Mouse (Mus musculus) gastrocnemius, adult 8-10 months (tissue): ENCODE data around the gene Tmem19. TPM values are rescaled to one million over a fixed set of nuclear protein-coding genes. Genes with fewer than 3 reads are reported as not detected.
A peak's percentile ranks its signal among the peaks of the same experiment; 100 is the strongest.
"Not testable (repeated sequence)": the region's sequence is repeated elsewhere in the genome, so short reads cannot be mapped to it uniquely, and the experiment has no call there.

Experiments used
- DNase-seq, 2 experiments: peaks; one replicate each; pipeline ENCODE4 v3.0.0; 2022; ENCODE audit warnings: low spot score in 2 of 2
- total RNA-seq, 4 experiments: library from RNA; stranded (reverse); gene quantifications; 2 replicates each; pipeline ENCODE4 v1.2.4; 2022

Tmem19 gene
- total RNA-seq, 4 experiments from 2014 or later = 12.2 to 22.6 (median 14.9) TPM

DNA sequence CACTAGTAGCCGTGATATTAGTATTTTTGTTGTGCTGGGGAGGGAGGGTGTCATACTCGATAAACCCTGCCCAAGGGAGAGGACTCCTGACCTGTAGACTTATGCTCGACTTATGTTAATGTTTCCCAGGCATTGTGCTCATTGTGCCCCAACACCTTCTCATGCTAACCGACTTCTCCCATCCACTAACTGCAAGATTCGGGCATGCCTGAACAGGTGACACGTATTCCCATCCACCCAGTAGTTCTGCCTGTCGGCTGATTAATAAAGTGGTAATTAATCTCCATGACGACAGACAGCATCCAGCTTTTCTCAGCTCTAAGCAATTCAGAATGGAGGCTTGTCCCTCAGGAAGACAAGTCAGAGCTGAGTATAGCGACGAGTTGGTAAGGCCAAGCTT, 13.3 kb downstream of the Tmem19 start:
- no peak for DNase-seq

DNA sequence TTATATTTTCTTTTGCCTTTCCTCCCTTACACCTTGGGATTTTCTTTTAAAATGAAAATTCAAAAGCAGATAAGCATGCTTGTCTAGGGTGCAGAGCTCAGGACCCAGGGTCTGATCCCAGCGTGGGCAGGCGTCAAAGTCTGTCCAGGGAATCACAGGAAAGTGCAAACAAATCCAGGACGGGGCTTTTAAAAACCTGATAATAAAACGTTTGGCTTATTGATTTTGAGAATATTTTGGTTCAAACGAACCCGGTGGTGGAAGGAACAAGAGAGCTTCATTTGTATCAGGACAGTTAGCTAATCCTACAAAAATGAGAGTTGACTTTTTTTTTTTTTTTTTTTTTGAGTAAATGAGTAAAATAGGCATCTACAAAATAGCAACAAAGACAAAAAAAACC, 14.2 kb downstream of the Tmem19 start:
- no peak for DNase-seq

DNA sequence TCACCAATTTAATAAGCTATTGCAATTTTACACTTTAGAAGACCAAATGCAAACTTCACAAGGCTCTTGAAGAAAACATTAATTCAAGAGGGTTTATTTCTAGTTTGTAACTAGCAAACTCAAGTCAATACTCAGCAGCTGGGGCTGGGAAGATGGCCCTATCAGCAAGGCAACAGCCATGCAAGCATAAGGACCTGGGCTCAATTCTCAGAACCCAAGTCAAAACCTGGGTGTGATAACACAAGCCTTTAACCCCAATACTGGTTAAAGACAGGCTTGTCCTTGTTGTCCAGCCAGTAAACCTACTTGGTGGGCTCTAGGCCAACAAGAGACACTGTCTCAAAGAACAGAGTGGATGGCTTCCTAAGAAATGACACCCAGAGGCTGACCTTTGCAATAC, 15.9 kb downstream of the Tmem19 start:
- no peak for DNase-seq

DNA sequence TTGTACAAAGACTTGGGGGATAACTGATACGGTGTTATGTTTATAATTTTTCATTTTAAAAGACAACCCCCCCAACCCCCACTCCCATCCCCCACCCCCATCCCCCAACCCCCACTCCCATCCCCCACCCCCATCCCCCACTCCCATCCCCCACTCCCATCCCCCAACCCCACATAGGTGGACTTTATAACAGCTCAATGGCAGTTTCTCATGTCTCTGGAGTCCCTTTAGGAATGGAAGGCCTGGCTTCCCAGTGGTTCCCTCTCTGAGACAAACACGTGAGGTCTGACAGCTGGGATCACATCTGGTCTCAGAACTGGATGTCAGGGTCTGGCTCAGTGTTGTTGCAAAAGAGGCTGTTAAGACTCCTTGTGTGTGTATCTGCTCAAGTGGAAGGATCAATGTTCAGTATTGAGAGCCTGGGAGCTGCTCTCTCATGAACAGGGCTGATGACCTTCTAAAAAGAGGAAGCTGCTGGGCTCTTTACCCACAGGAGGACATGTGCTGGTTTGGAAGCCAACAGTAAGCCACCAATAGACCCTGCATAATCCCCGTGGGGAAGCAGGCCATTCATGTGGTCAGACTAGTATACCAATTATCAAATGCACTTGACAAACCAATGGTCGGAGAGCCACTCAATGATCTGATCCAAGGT, 19.4 kb downstream of the Tmem19 start:
- no peak for DNase-seq

DNA sequence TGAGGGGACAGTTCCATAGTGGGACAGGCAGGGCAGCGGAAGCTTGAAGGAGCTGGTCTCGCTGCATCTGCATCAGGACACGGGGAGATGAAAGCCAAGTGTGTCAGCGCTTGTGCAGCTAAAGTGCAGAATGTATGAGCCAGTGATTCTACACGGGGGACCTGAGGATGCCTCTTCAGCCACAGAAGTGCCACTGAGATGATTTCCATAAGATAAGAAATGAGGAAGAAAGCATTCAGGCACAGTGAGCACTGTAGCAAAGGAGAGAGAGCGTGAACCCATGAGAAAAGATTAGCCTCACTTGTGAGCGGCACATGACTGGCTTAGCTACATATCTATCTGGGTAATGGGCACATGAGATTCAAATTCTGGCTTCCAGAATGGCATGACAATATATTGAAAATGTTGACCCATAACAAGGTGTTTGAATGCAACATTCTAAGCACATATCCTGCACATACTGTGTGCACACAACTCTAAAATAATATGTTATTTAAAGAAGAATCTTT, 22.4 kb downstream of the Tmem19 start:
- no peak for DNase-seq

DNA sequence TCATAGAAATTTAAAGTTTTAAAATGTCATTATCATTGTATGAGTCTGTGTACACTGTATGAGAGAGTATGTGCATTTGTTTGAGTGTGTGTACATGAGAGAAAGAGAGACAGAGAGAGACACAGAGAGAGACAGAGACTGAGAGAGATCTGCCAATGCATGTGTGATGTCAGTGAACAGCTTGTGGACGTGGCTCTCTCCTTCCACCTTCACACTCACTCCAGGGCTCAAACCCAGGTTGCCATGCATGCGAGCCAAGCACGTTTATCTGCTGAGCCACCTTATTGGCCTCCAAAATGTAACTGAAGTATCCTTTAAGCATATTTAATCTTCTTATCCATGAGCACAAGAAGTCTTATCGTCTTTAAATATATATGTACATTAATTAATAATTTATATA, 25.4 kb downstream of the Tmem19 start:
- DNase-seq = no peak

DNA sequence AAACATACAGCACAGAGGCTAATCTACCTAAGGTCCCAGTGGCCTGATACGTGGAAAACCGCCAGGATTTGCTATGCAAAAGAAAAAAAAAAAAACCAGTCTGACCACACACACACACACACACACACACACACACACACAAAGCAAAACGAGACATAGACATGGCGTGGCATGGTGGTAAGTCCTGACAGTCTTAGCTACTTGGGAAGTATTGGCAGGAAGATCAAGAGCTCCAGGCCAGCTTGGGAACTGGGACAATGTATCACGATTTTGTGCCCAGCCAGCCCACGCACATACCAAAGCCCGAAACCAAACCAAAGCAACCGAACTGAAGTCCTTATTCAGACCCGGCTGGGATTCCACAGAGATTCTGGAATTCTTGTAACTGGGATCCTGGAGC, 28.8 kb downstream of the Tmem19 start:
- no peak for DNase-seq

DNA sequence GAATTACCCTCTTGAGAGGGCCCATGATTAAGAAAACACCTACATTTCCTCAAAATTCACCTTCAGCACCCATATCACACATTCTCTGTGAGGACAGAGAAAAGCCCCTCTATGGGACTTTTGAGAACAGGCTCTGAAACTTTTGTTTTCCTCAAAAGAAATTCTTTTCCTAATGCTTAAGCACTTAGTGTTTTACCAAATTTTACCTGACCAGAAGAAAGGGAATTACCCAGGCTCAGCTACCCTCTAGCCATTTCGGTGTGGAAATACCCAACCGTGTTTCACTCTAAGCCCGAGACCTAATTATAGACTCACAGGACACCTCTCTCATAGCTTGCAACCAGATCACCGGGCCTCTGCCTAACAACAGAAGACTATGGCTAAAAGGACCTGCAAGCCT, 29.3 kb downstream of the Tmem19 start:
- no peak for DNase-seq

DNA sequence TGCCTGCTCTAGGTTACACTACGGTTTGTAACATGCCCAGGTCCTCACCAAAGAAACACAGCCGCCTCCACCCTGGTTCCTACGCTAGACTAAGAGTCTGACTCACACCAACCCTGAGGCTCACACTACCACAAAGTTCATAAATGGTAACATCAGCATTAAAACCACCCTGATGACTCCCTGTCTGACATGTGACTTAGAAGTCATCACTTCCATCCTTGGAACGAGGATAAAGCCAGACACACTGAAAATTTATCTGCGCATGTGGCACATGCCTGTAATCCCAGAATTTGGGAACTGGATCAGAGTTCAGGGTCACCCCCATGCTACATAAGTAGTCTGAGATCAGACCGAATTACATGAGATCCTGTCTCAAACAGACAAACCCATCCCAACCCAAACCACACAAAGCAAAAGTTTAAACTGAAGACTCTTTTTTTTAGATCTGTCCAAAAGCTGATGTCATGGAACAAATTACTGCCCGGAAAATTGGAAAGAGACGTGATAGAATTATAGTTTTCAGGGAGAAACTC, 29.8 kb downstream of the Tmem19 start:
- DNase-seq = no peak

DNA sequence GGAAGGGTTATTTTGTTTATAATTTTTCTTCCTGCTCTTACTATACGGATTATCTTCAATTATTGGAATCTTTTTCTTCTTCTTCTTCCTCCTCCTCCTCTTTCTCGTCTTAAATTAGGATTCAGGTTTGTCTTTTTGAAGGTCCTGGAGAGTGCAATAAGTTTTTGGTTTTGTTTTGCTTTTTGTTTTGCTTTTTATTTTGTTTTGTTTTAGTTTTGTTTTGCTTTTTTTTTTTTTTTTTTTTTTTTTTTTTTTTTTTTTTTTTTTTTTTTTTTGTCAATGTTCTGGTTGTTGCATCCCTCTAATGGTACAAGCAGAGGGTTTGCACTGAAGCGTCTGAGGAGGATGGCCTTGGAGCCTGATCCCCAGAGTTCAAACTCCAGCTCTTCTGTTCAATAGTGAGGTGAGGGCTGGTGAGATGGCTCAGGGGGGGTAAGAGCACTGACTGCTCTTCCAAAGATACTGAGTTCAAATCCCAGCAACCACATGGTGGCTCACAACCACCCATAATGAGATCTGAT, 33.2 kb downstream of the Tmem19 start:
- no peak for DNase-seq

DNA sequence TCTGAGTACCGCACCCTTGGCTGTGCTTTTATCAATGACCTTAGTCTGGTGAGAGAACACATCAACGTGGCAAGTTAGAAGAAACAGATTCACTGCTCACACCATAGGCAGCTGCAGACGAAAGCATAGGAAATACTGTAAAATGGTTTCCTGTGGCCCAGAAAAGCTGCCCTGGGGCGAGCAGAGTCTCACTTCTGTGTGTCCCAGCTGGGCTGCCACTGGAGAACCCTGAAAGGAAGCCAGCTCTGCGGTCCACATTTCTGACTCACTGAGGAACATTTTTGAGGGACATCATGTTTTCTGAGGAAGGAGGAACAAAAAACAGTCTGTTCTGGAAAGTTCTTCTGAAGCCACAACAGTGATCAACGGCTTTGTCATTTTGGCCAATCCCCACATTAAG, 33.8 kb downstream of the Tmem19 start:
- DNase-seq = peak; percentile 40 to 47

DNA sequence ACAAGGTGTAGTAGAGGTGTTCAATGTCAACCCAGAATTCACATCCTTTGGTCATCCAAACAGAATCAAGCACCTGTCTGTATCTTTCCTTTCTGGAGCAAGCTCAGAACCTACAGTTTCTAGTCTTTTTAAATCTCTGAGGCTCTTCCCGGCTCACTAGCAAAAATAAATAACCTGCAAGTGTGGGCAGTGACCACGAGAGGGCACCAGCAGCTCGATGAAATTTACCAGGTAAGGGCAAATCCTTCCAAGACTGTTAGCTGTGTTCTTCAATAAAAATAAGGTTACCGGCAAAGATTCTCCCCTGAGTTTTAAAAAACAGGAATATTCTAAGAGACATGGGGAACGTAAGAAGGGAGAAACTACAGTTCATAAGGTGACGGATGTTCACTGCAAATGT, 39.0 kb downstream of the Tmem19 start:
- DNase-seq = peak in 1 of 2 experiments; percentile 46

DNA sequence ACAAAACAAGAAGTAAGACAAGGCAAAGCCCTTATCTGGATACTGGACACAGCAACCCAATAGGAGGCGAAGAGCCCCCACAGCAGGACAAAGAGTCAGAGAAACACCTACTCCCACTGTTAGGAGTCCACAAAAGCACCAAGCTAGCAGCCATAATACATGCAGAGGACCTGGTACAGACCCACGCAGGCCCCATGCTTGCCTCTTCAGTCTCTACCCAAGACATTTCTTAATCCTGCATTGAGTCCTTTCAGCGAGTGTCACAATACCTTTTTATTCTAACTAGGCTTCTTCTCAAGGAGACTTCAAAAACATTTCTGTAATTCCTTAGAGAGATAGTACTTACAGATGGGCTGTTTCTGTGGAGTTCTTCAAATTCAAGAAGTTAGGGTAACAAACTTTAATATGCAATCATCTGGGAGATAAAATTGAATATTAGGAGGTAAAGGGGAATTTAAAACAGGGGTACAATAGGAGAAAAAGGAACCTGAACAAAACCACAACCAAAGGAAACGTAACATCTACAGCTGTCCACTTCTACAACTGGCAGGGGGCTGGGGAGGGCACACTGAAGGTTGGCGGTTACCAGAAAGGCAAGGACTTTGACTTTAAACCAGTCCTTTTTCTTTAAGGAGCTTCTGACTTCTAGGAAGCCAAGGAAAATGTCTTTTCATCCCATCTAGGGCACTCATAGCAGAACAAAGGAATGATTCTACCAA, 40.8 kb downstream of the Tmem19 start:
- DNase-seq = no peak

DNA sequence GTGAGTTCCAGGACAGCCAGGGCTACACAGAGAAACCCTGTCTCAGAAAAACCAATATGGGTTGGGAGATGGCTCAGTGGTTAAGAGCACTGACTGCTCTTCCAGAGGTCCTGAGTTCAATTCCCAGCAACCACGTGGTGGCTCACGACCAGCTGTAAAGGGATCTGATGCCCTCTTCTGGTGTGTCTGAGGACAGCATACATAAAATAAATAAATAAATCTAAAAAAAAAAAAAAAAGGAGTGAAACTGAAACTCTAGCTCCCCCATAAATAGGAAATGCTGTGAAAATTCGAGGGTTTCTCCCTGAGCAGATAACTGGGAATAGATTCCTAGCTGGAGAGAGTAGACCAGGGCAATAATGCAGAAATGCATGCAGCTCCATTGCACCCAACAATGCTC, 43.9 kb downstream of the Tmem19 start:
- not testable (repeated sequence) for DNase-seq

DNA sequence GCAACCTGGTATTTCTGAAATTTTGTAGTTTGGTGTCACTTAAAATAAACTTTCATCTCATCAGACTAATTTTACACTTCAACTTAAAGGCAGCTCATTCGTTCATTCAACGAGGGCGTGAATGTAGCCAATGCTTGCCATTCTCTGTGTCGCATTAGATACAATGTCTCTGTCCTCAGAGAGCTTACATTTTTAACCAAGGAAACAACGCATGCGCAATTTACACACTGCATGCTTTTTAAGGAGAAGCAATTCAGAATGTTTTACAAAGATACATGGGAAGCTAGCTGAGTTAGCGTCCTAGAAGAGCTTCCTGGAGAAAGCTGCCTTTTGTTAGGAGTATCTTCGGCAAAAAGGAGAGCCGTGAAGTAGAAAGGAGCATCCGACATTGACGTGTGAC, 46.0 kb downstream of the Tmem19 start:
- no peak for DNase-seq

DNA sequence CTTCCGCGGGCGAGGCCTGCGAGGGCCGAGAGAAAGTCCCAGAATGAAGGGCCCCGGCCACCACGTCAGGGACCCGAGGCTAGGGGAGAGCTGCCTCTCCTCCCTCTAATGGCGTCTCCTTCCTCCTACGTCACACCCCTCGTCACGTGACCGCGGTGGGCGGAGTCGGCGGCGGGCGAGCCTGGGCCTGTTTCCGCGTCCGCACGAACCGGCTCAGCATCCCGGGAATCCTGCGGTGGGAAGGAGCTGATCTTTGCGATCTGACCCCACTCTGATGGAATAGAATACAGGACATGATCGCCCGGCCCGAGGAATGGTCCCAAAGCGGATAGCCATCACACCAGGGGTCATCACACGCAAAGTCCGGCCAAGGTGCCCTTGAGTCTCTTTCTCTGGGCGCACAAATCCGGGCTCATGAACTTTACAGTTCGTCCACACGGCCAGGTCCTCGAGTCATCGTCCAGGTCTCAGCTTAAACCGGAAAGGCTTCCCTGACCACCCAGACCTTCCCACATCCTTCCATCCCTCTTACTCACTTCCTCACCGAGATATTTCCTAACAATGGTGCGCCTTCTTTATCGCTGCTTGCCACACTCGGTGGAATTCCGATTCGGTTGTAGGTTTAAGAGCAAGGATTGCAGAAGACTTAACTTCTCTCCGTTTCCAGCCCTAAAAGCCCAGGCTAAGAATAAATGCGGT, 46.7 kb downstream of the Tmem19 start, which contains the start of gene Rab21:
Gene Rab21, minus strand, starts transcription at position 122 of the 699 bp plus-strand sequence.
- peak; percentile 93 to 95 for DNase-seq

DNA sequence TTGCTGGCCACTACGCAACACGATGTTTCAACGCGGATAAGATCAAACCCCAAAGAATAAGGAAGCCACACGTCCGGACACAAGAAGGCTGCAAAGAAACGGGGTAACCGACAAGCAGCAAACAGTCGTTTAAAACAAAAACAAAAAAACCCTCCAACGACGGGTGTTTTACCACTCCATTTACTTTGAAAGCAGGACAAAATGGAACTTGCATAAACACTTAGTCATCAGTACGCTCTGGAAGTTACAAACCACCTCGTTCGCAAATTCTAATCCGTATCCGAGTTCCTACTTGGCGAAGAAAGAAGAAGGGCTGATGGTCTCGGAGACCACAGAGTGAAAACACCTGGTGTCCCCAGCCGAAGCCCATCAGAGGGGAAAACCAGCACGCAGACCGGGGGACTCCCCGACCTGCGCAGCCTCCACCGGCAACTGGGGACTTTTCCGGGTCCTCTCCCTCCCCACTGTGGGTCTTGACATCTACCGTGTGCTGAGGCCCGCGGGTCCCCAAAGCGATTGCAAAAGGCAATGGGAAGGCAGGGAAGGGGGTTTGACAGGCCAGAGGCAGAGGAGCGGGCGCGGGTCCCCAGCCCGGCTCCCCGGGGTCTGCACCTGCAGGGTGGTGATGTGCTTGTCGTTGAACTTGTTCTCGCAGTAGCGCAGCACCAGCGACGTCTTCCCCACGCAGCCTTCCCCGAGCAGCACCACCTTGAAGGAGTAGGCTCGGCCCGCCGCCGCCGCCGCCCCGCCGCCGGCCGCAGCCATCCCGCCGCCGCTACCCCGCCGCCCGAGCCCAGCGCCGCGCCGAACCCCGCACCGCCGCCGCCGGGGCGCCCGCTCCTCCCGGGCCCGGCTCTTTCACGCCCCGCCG, 47.5 kb downstream of the Tmem19 start:
- no peak for DNase-seq

DNA sequence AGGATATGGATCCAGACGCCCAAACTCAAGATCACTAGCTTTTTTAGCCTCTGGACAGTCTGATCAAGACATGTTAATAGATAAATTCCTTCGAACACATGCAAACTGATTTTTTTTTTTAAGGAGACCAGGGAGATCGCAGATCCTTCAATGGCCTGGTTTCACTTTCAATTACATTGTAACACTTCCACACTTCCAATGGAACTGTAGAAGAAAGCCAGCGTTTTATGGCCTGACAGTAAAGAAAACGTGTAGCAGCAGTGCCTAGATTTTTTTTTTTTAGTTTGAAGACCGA, 48.1 kb downstream of the Tmem19 start:
- DNase-seq = no peak

DNA sequence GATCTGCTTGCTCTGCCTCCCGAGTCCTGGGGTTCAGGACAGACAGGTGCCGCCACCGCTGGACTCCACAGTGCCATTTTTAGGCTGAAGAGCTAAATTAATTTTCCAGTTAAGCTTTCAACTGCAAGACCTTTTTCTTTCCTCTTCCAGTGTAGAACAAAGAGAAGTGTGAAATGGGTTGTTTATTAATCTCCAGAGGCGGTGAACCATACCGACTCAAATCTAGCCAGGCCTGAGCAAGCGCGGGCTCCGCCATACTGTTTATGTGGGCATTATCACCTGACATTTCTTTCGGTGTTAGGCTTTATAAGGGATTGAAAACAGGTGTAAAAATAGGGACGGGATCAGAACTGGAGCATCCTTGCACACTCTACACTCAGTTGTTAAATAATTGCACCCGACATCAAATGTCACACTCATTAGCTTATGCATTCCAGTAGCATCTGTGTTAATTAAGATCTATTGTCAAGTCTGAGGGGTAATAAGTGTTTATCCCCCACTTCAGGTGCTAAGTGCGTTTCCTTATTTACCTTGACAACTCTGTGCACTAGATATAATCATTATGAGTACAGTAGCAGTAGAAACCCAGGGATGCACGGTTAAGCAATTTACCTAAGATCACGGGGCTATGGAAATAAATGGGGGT, 48.5 kb downstream of the Tmem19 start:
- DNase-seq = no peak

DNA sequence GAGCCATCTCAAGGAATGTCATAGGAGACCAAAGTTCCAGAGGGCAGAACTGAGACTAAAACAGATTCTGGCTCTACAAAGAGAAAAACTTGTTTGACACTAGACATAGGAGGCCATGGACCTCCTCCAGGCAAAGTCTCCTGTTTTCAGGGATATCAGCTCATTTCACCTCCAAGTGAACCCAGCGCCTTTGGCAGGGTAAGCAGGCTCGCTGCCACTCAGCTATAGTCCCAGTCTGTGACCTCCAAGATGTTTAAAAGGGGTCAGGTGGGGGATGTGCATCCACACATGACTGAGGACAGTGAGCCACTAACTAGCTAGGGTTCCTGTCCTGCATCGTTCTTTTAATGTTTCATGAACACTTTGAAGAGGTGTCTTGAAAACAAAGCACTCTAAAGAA, 49.6 kb downstream of the Tmem19 start:
- DNase-seq = no peak

DNA sequence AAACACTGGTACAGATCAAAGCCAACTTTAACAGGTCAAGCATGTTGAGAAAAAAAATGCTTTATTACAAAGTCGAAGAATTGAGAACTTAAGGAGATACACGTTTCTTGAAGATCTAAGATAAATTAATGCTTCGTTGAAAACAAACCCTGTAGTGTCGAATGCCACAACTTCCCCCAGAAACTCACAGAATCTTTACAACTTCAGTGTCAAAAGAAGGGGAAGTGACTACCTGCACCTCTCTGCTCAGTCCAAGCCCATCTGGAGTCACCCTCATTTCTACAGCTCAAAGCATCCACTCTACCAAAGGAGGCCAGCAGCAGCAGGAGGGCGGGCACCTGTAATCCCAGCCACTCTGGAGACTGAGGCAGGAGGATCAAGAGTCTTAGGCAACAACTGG, 50.1 kb downstream of the Tmem19 start:
- no peak for DNase-seq
